Mouse (Mus musculus): ENCODE results near the gene Inpp5f. TPM values are rescaled to one million over a fixed set of nuclear protein-coding genes. Genes with fewer than 3 reads are reported as not detected.

The Inpp5f gene
- polyA plus RNA-seq, 1 experiment from 2014 or later, result 444 TPM

DNA sequence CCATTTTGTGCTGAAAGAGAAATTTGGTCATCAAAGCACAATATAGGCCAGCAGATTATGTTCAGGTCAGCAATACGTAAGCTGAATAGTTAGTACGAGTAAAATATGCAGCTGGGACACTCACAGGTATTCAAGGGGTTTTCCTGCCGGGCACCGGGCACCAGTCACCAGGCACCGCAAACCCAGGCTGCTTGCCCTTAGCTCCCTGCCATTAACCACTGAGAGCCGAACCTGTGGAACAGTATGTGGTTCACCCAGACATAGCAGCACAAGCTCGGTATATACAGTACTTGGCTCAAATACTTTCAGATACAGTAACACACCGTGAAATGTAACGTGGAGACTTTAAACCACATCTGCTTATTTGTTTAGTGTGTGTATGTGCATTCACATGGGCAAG is 114.1 kb downstream of the Inpp5f start:
- 85% methylated on average over 9 of the region's 9 CpGs for WGBS
- no peak overlapping the region for H3K4me2 ChIP-seq (ENCODE audit: low read length)
- no peaks in the 10 kb centered on the region for H3K9me3 ChIP-seq (ENCODE audit: control insufficient read depth, low read length)
- DNase-seq (no peak), ATAC-seq (ENCODE audit: low FRiP score, low TSS enrichment) (no peak)
- no peak overlapping the region for H3K27ac ChIP-seq (replicated peaks; ENCODE audit: low read depth, low read length)
- no peak overlapping the region for H3K4me3 ChIP-seq (replicated peaks; ENCODE audit: low read depth, low read length)
- no peak overlapping the region for H3K9ac ChIP-seq (replicated peaks; ENCODE audit: low read length)
- H3K27me3 ChIP-seq (ENCODE audit: control insufficient read depth, insufficient read depth, low read length), result no peaks in the 10 kb centered on the region
- H3K36me3 ChIP-seq (ENCODE audit: control insufficient read depth, insufficient read depth, low read length), result peaks cover 29% of the 10 kb centered on the region
- H3K4me1 ChIP-seq (ENCODE audit: control insufficient read depth, insufficient read depth, low read length), result no peaks in the 10 kb centered on the region

DNA sequence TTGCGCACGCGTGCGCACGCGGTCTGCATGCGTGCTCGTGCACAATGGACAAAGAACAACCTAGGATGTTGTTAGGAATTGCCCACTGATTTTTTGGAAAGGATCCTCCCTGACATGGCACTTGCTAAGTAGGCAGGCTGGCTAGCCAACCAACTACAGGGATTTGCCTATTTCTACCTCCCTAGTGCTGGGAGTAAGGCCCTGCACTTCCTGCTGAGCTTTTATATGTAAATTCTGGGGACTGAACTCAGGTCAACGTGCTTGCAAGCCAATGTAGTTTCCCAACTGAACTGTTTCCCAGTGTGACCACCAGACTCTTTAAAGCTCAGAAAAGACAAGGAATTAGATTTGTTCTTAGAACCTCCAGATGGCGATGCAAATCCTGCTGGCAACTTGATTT is 115.9 kb downstream of the Inpp5f start:
- DNase-seq, result no peak
- WGBS, result 37% methylated on average over 10 of the region's 10 CpGs
- H3K4me2 ChIP-seq (ENCODE audit: low read length), result no peak overlapping the region

DNA sequence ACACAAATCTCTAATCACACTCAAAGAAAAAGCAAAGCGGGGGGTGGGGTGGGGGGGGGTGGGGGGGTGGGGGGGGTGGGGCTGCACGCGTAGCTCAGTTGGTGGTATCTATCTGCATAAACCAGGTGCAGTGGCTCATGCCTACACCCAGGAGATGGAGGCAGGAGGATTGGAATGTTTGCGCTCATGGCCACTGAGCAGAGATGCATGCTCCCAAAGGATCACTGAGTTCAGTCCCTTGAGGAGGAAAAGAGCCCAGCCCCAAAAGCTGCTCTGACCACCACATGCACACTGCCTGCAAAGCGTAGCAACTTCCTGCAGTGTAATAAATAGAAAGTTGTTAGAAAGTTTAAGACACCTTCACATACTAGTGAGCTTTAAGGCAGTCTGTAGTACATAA is 116.6 kb downstream of the Inpp5f start:
- H3K36me3 ChIP-seq (ENCODE audit: control insufficient read depth, insufficient read depth, low read length), result peaks cover 13% of the 10 kb centered on the region
- no peak overlapping the region for H3K4me3 ChIP-seq (replicated peaks; ENCODE audit: low read depth, low read length)
- WGBS, result 29% methylated on average over 5 of the region's 5 CpGs
- no peaks in the 10 kb centered on the region for H3K27me3 ChIP-seq (ENCODE audit: control insufficient read depth, insufficient read depth, low read length)
- H3K27ac ChIP-seq (replicated peaks; ENCODE audit: low read depth, low read length), result no peak overlapping the region
- H3K4me2 ChIP-seq (ENCODE audit: low read length), result no peak overlapping the region
- H3K9me3 ChIP-seq (ENCODE audit: control insufficient read depth, low read length), result no peaks in the 10 kb centered on the region
- no peak for ATAC-seq (ENCODE audit: low FRiP score, low TSS enrichment)
- no peaks in the 10 kb centered on the region for H3K4me1 ChIP-seq (ENCODE audit: control insufficient read depth, insufficient read depth, low read length)
- no peak for DNase-seq
- H3K9ac ChIP-seq (replicated peaks; ENCODE audit: low read length), result no peak overlapping the region

More for the DNA sequence above, 115.9 kb downstream of the Inpp5f start:
- Histone ChIP-seq H3K4me1 (ENCODE audit: control insufficient read depth, insufficient read depth, low read length) (no peaks in the 10 kb centered on the region), H3K27ac (replicated peaks; ENCODE audit: low read depth, low read length) (no peak overlapping the region), H3K36me3 (ENCODE audit: control insufficient read depth, insufficient read depth, low read length) (peaks cover 20% of the 10 kb centered on the region), H3K9ac (replicated peaks; ENCODE audit: low read length) (no peak overlapping the region), H3K9me3 (ENCODE audit: control insufficient read depth, low read length) (no peaks in the 10 kb centered on the region), H3K27me3 (ENCODE audit: control insufficient read depth, insufficient read depth, low read length) (no peaks in the 10 kb centered on the region), H3K4me3 (replicated peaks; ENCODE audit: low read depth, low read length) (no peak overlapping the region)
- ATAC-seq (ENCODE audit: low FRiP score, low TSS enrichment), result no peak

DNA sequence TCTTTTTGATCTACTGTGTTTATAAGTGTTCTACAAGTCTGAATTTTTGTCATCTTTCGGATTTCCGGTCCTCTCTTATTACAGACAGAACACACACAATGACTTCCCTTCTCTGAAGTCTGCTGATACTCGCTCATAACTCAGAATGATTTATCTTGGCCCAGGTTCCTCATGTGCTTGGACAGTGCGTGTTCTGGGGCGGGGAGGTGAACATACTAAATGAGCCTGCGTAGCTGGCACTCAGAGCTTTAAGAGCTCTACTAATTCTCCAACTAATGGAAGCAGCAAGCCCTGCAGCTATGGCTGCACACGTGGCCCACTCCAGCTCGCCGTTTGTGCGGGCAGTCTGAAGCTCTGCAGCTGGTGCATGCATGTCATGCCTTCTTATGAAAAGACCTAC is 117.6 kb downstream of the Inpp5f start:
- 92% methylated on average over 10 of the region's 10 CpGs for WGBS

DNA sequence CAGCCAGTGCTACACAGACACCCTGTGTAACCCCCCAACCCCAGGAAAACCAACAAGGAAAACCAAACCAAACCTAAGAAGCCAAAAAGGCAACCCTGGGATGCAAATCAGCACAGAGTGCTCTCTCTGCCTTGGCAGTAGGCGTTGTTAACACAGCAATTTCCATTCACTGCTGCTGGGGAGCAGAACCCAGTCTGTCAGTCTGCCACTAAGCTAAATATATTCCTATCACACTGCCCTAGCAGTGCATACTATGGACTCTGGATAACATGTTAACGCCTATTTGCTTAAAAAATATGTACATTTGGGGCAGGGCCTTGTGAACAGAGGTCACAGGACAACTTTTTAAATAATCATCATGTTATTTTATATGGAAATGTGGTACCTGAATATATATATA is 120.5 kb downstream of the Inpp5f start:
- ATAC-seq (ENCODE audit: low FRiP score, low TSS enrichment), result no peak
- Histone ChIP-seq H3K9me3 (ENCODE audit: control insufficient read depth, low read length) (no peaks in the 10 kb centered on the region), H3K4me2 (ENCODE audit: low read length) (no peak overlapping the region), H3K4me1 (ENCODE audit: control insufficient read depth, insufficient read depth, low read length) (no peaks in the 10 kb centered on the region), H3K9ac (replicated peaks; ENCODE audit: low read length) (no peak overlapping the region), H3K36me3 (ENCODE audit: control insufficient read depth, insufficient read depth, low read length) (no peaks in the 10 kb centered on the region), H3K27ac (replicated peaks; ENCODE audit: low read depth, low read length) (no peak overlapping the region), H3K27me3 (ENCODE audit: control insufficient read depth, insufficient read depth, low read length) (no peaks in the 10 kb centered on the region), H3K4me3 (replicated peaks; ENCODE audit: low read depth, low read length) (no peak overlapping the region)
- WGBS, result 76% methylated on average over 2 of the region's 2 CpGs
- no peak for DNase-seq

More for the DNA sequence above, 117.6 kb downstream of the Inpp5f start:
- H3K9ac ChIP-seq (replicated peaks; ENCODE audit: low read length), result no peak overlapping the region
- H3K4me1 ChIP-seq (ENCODE audit: control insufficient read depth, insufficient read depth, low read length), result no peaks in the 10 kb centered on the region
- no peaks in the 10 kb centered on the region for H3K27me3 ChIP-seq (ENCODE audit: control insufficient read depth, insufficient read depth, low read length)
- H3K36me3 ChIP-seq (ENCODE audit: control insufficient read depth, insufficient read depth, low read length), result peaks cover 7% of the 10 kb centered on the region; the same call in 1 of the 2 replicates
- H3K4me3 ChIP-seq (replicated peaks; ENCODE audit: low read depth, low read length), result no peak overlapping the region
- no peaks in the 10 kb centered on the region for H3K9me3 ChIP-seq (ENCODE audit: control insufficient read depth, low read length)
- DNase-seq, result no peak
- no peak for ATAC-seq (ENCODE audit: low FRiP score, low TSS enrichment)
- no peak overlapping the region for H3K27ac ChIP-seq (replicated peaks; ENCODE audit: low read depth, low read length)
- H3K4me2 ChIP-seq (ENCODE audit: low read length), result no peak overlapping the region

DNA sequence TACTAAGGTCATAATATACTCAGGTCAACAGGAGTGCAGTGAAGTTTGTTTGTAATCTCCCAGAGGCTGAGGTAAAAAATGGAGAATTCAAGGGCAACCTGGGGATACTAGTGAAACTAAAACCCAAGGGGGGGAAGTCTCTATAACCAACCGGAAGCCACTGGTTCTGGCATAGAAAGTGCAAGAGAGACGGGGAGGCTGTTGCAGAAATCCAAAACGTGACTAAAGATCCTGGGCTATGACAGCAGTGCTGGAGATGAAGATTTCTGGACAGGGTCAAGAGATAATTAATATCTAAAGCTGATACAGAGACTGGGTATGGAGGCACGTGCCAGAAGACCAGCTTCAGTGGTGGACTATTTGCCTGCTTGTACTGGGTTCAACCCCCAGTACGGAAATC is 126.9 kb downstream of the Inpp5f start:
- H3K4me1 ChIP-seq (ENCODE audit: control insufficient read depth, insufficient read depth, low read length), result peaks cover 13% of the 10 kb centered on the region
- no peaks in the 10 kb centered on the region for H3K9me3 ChIP-seq (ENCODE audit: control insufficient read depth, low read length)
- no peaks in the 10 kb centered on the region for H3K36me3 ChIP-seq (ENCODE audit: control insufficient read depth, insufficient read depth, low read length)
- H3K27me3 ChIP-seq (ENCODE audit: control insufficient read depth, insufficient read depth, low read length), result no peaks in the 10 kb centered on the region
- 86% methylated on average over 5 of the region's 5 CpGs for WGBS
- H3K9ac ChIP-seq (replicated peaks; ENCODE audit: low read length), result no peak overlapping the region; the same call in 1 of the 2 replicates
- no peak overlapping the region for H3K27ac ChIP-seq (replicated peaks; ENCODE audit: low read depth, low read length)
- peak overlapping the region; percentile 92 for H3K4me2 ChIP-seq (ENCODE audit: low read length)
- no peak overlapping the region for H3K4me3 ChIP-seq (replicated peaks; ENCODE audit: low read depth, low read length)
- DNase-seq (no peak), ATAC-seq (ENCODE audit: low FRiP score, low TSS enrichment) (no peak)

DNA sequence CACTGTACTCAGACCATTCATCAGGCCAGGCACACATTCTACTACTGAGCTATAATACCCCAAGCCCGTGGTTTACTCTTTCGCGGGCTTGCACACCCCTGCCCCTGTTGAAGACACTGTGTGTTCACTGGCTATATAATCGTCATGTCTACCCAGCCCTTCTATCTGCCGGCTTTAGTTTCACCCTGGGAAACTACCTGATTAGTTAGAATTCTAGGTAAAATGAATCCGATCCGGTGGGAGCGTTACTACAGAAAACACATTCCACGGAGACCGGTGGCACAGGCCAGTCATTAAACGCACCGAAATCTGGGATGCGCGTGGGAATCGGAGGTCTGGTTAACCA is 128.0 kb downstream of the Inpp5f start:
- DNase-seq, result no peak
- no peak overlapping the region for H3K27ac ChIP-seq (replicated peaks; ENCODE audit: low read depth, low read length)
- peaks cover 15% of the 10 kb centered on the region for H3K4me1 ChIP-seq (ENCODE audit: control insufficient read depth, insufficient read depth, low read length)
- H3K9ac ChIP-seq (replicated peaks; ENCODE audit: low read length), result peak overlapping the region; percentile 93
- no peaks in the 10 kb centered on the region for H3K9me3 ChIP-seq (ENCODE audit: control insufficient read depth, low read length)
- no peaks in the 10 kb centered on the region for H3K27me3 ChIP-seq (ENCODE audit: control insufficient read depth, insufficient read depth, low read length)
- ATAC-seq (ENCODE audit: low FRiP score, low TSS enrichment), result no peak
- H3K4me3 ChIP-seq (replicated peaks; ENCODE audit: low read depth, low read length), result peak overlapping the region; percentile 94
- 3% methylated on average over 15 of the region's 15 CpGs for WGBS
- no peaks in the 10 kb centered on the region for H3K36me3 ChIP-seq (ENCODE audit: control insufficient read depth, insufficient read depth, low read length)
- peak overlapping the region; percentile 92 for H3K4me2 ChIP-seq (ENCODE audit: low read length)

DNA sequence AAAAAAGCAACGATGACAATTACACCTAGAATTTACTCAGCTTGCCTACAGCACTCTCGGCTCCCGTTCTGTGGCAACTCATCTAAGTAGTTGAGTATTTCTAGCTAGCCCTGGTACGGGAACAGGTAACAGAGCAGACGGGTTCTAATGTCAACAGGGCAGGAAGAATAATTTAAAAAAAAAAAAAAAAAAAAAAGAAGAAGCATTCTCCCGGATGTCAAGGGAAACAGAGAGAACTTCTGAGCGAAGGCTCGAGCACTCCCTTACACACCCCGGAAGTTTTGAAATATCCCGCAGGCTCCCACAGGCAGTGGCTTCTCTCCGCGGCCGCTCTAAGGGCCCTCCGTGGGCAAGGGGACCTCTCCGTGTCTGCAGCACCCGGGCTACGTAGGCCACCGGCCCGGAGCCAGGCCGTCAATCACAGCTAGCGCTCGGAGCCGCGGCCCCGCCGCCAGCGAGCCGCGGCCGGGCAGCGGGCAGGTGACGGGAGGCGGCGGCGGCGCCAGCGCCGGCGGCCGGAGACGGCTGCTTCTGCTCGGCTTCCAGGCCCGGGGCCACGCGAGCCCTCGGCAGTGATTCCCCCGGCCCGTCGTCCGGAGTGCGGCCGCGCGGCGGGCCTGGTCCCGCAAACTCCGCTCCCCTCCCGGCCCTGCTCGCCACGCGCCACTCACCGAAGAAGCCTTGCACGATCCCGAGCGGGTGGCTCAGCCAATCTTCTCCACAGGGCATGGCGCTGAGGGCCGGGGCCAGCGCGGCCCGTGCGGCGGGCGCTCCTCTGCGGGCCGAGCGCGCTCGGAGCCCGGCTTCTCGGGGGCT is 128.5 kb downstream of the Inpp5f start:
- peak overlapping the region; percentile 94 for H3K4me3 ChIP-seq (replicated peaks; ENCODE audit: low read depth, low read length)
- peaks cover 17% of the 10 kb centered on the region for H3K4me1 ChIP-seq (ENCODE audit: control insufficient read depth, insufficient read depth, low read length)
- H3K4me2 ChIP-seq (ENCODE audit: low read length), result peak overlapping the region; percentile 92
- DNase-seq (no peak), ATAC-seq (ENCODE audit: low FRiP score, low TSS enrichment) (peak; percentile 72)
- H3K9me3 ChIP-seq (ENCODE audit: control insufficient read depth, low read length), result no peaks in the 10 kb centered on the region
- WGBS, result under 1% methylated on average over 72 of the region's 80 CpGs
- H3K9ac ChIP-seq (replicated peaks; ENCODE audit: low read length), result peak overlapping the region; percentile 93
- H3K27ac ChIP-seq (replicated peaks; ENCODE audit: low read depth, low read length), result peak overlapping the region; percentile 92
- H3K36me3 ChIP-seq (ENCODE audit: control insufficient read depth, insufficient read depth, low read length), result no peaks in the 10 kb centered on the region
- no peaks in the 10 kb centered on the region for H3K27me3 ChIP-seq (ENCODE audit: control insufficient read depth, insufficient read depth, low read length)

DNA sequence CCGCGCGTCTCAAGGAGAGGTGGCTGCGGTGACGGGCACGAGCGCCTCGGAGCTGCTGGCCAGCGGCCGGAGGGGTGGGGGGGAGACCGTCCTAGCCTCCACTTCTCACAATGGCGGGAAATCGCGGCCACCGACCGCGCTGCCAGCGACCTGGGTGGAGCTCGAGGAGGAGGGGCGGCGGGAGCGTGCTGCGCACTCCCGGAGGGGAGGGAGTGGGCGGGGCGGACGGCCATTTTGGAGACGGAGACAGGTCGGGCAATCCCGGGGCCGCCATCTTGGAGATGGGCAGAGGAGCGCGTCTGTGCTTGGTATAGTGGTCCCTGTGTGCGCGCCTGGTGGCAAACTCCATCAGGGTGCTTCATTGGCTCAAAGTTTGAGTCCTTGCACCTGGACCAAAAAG is 129.2 kb downstream of the Inpp5f start, which contains the start of gene Mcmbp:
Gene Mcmbp, minus strand, starts transcription at position 162 of the 400 bp plus-strand sequence.
- under 1% methylated on average over 35 of the region's 35 CpGs for WGBS
- DNase-seq (peak; percentile 98), ATAC-seq (ENCODE audit: low FRiP score, low TSS enrichment) (peak; percentile 89)
- Histone ChIP-seq H3K9ac (replicated peaks; ENCODE audit: low read length) (peak within 1 kb of the TSS; percentile 93), H3K27ac (replicated peaks; ENCODE audit: low read depth, low read length) (peak within 1 kb of the TSS; percentile 92), H3K4me3 (replicated peaks; ENCODE audit: low read depth, low read length) (peak within 1 kb of the TSS; percentile 94), H3K36me3 (ENCODE audit: control insufficient read depth, insufficient read depth, low read length) (no peaks in the 10 kb centered on the region), H3K9me3 (ENCODE audit: control insufficient read depth, low read length) (no peaks in the 10 kb centered on the region), H3K27me3 (ENCODE audit: control insufficient read depth, insufficient read depth, low read length) (no peaks in the 10 kb centered on the region), H3K4me1 (ENCODE audit: control insufficient read depth, insufficient read depth, low read length) (peaks cover 17% of the 10 kb centered on the region), H3K4me2 (ENCODE audit: low read length) (peak within 1 kb of the TSS; percentile 92)

Data from midbrain, embryonic 14.5 days (tissue).